Mouse (Mus musculus) myocyte (in vitro differentiated cells): ENCODE data around the gene Foxp4.

Experiments
- POLR2A ChIP-seq: IDR thresholded peaks from one replicate; pipeline ENCODE4 v1.6.1; 2011; ENCODE audit warnings: low read depth, mild to moderate bottlenecking, control low read depth, moderate library complexity; ENCODE audit not compliant: insufficient read length
- TCF12 ChIP-seq: IDR thresholded peaks from one replicate; pipeline ENCODE4 v1.6.1; 2011; ENCODE audit warnings: mild to moderate bottlenecking, control low read depth; ENCODE audit not compliant: poor library complexity, insufficient read depth, severe bottlenecking

DNA sequence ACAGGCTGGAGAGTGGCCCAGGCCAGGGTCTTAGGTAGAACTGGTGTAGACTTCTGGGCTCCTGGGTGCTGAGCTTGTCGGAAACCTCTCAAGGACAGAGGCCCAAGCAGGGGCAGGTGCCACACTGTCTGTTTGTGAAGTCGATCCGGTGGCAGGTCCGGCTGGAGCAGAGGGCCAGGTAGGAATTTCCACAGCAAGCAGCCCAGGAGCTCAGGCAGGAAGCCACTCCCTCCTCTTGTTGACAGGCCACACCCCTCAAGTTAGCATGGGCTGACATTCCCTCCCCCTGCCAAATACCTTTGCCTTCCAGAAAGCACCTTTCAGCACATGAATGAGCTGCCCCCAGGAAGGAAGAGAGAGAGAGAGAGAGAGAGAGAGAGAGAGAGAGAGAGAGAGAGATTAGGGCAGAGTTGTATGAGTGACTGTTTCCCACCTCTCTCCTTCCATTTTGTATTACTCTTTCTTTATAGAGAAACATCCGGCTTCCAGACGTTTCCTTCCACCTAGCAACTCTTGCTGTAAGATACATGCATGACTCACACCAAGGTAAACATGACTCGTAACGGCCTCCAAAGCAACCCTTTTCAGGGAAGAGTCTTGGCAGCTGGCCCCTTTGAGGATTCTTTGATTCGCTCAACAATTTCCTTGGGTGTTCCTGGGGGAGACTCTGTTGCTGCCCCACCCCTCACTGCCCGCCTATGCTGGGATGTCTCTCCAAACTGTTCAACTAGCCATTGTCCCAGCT is 33.8 kb upstream of the Foxp4 start:
- TF ChIP-seq TCF12 (no peak), POLR2A (no peak)
